Mouse (Mus musculus) splenic B cell, adult 2 months (primary cell): ENCODE data around the gene Rnf34.

Source experiments
- DNase-seq: peaks from one replicate; pipeline ENCODE4 v3.0.0-alpha.2; 2011; ENCODE audit warnings: low read depth, low spot score
- H3K27me3 ChIP-seq: 2 replicates; pipeline ENCODE4 v1.6.1; 2012; ENCODE audit warnings: mild to moderate bottlenecking, low read length, moderate library complexity, mixed read lengths; ENCODE audit not compliant: control insufficient read depth, poor library complexity, insufficient read depth, severe bottlenecking
- H3K36me3 ChIP-seq: 2 replicates; pipeline ENCODE4 v1.6.1; 2012; ENCODE audit warnings: mild to moderate bottlenecking, low read length, moderate library complexity, mixed read lengths; ENCODE audit not compliant: control insufficient read depth, poor library complexity, insufficient read depth, severe bottlenecking

Rnf34 gene

GRCm38 (mm10) chr5:122849521-122850318, at the start of gene Rnf34:
Gene Rnf34 (plus strand): TSS chr5:122850048.
- DNase-seq, result peak; percentile 99
- H3K36me3 ChIP-seq, result no peaks in the 10 kb centered on the region
- H3K27me3 ChIP-seq, result no peaks in the 10 kb centered on the region

GRCm38 (mm10) chr5:122800345-122801010, 49.4 kb upstream of the Rnf34 start:
- DNase-seq, result no peak

GRCm38 (mm10) chr5:122801684-122802083, 48.2 kb upstream of the Rnf34 start:
- DNase-seq, result no peak
- Histone ChIP-seq H3K36me3 (peaks cover 23% of the 10 kb centered on the region), H3K27me3 (no peaks in the 10 kb centered on the region)

More at GRCm38 (mm10) chr5:122800345-122801010, 49.4 kb upstream of the Rnf34 start:
- Histone ChIP-seq H3K27me3 (no peaks in the 10 kb centered on the region), H3K36me3 (peaks cover 27% of the 10 kb centered on the region)

GRCm38 (mm10) chr5:122802706-122803105, 47.1 kb upstream of the Rnf34 start:
- Histone ChIP-seq H3K27me3 (no peaks in the 10 kb centered on the region), H3K36me3 (peaks cover 24% of the 10 kb centered on the region)
- DNase-seq, result no peak

- Histone ChIP-seq H3K27me3 (no peaks in the 10 kb centered on the region), H3K36me3 (peaks cover 15% of the 10 kb centered on the region)
- peak; percentile 46 for DNase-seq
These were observed 44.3 kb upstream of the Rnf34 start for GRCm38 (mm10) chr5:122805503-122805902.

- peaks cover 5% of the 10 kb centered on the region for H3K36me3 ChIP-seq
- DNase-seq, result peak; percentile 91
- no peaks in the 10 kb centered on the region for H3K27me3 ChIP-seq
These were observed 38.3 kb upstream of the Rnf34 start for GRCm38 (mm10) chr5:122811364-122812079.

GRCm38 (mm10) chr5:122812699-122813098, 37.1 kb upstream of the Rnf34 start:
- Histone ChIP-seq H3K36me3 (peaks cover 7% of the 10 kb centered on the region), H3K27me3 (no peaks in the 10 kb centered on the region)
- no peak for DNase-seq

GRCm38 (mm10) chr5:122820777-122821523, 28.9 kb upstream of the Rnf34 start, which contains the start of gene Anapc5:
Gene Anapc5 (minus strand): TSS chr5:122821339.
- Histone ChIP-seq H3K27me3 (no peaks in the 10 kb centered on the region), H3K36me3 (peaks cover 7% of the 10 kb centered on the region)
- DNase-seq, result peak; percentile 97

- no peaks in the 10 kb centered on the region for H3K27me3 ChIP-seq
- peaks cover 7% of the 10 kb centered on the region for H3K36me3 ChIP-seq
- DNase-seq, result no peak
These were observed 28.3 kb upstream of the Rnf34 start for GRCm38 (mm10) chr5:122821524-122821885.

GRCm38 (mm10) chr5:122822441-122822840, 27.4 kb upstream of the Rnf34 start:
- Histone ChIP-seq H3K36me3 (peaks cover 6% of the 10 kb centered on the region), H3K27me3 (no peaks in the 10 kb centered on the region)
- DNase-seq, result no peak

- DNase-seq, result no peak
These were observed 25.9 kb upstream of the Rnf34 start for GRCm38 (mm10) chr5:122823976-122824375.

GRCm38 (mm10) chr5:122824450-122824849, 25.4 kb upstream of the Rnf34 start:
- no peaks in the 10 kb centered on the region; the same call in 1 of the 2 replicates for H3K36me3 ChIP-seq
- H3K27me3 ChIP-seq, result no peaks in the 10 kb centered on the region
- DNase-seq, result no peak

More at GRCm38 (mm10) chr5:122823976-122824375, 25.9 kb upstream of the Rnf34 start:
- no peaks in the 10 kb centered on the region for H3K27me3 ChIP-seq
- no peaks in the 10 kb centered on the region; the same call in 1 of the 2 replicates for H3K36me3 ChIP-seq

GRCm38 (mm10) chr5:122825099-122825498, 24.7 kb upstream of the Rnf34 start:
- DNase-seq, result no peak
- no peaks in the 10 kb centered on the region for H3K36me3 ChIP-seq

GRCm38 (mm10) chr5:122832536-122832935, 17.3 kb upstream of the Rnf34 start:
- peak; percentile 45 for DNase-seq
- no peaks in the 10 kb centered on the region for H3K36me3 ChIP-seq
- no peaks in the 10 kb centered on the region for H3K27me3 ChIP-seq

More at GRCm38 (mm10) chr5:122825099-122825498, 24.7 kb upstream of the Rnf34 start:
- H3K27me3 ChIP-seq, result no peaks in the 10 kb centered on the region
